Comparison of ENCODE assay signal across 8 mouse cellular contexts in the genomic region with DNA sequence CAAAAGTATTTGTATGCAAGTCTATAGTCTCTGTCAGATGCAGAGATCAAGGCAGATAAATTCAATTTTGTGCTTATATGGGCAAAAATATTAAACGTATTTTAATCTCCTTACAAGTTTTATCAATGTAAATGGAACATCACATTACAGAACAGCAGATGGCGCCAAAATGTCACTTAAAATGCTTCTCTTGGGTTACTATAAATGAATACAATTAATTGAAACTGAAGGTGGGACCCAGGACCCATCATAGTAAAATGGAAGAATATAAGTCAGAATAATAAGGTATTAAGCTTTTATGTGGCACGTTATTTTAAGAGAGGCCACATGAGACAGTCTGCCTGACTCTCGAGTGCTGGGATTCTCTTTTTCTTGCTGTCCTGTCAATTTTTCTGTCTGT. TPM values are rescaled to one million over a fixed set of nuclear protein-coding genes. Genes with fewer than 3 reads are reported as not detected.
DNase-seq lines count a peak whose midpoint lies in the region; ATAC-seq and TF ChIP-seq lines count a peak whose summit lies in the region.

No protein-coding gene starts in this region.

- TF ChIP-seq POLR2A in brain, embryonic 14.5 days (IDR thresholded peaks at IDR 0.05; ENCODE audit: borderline replicate concordance, extremely low read depth, insufficient read depth, insufficient read length, poor library complexity, severe bottlenecking) = no peak

- no peak overlapping the region for H3K27ac ChIP-seq in gastrocnemius, adult 2 months

- TF ChIP-seq CTCF in gastrocnemius, adult 2 months (IDR thresholded peaks at IDR 0.05) = peak; percentile 71
- no peak for TF ChIP-seq CTCF in brain, embryonic 14.5 days (IDR thresholded peaks at IDR 0.05; ENCODE audit: borderline replicate concordance, extremely low read depth, insufficient read depth, insufficient read length)

- intact Hi-C loops in gastrocnemius, adult 2 months (cut with DNase I) = loop anchor here (1.0 to 2.0 kb wide), 2 partner anchors 227 to 486 kb away; no protein-coding TSS in a partner anchor
- intact Hi-C loops in heart, postnatal 36 days (cut with DNase I) = loop anchor here (1.0 to 5.0 kb wide), 3 partner anchors 82 to 487 kb away; no protein-coding TSS in a partner anchor

- ATAC-seq in monocyte, adult 5-6 weeks (replicated peaks; ENCODE audit: insufficient number of reproducible peaks, low FRiP score, low TSS enrichment, poor library complexity, severe bottlenecking) = no peak

- peak; percentile 29 for DNase-seq in gastrocnemius, adult 2 months
- no peak for DNase-seq in gastrocnemius, postnatal 25 days
- peak; percentile 58 to 59 for DNase-seq in right cerebral cortex, adult 2 months (ENCODE audit: low spot score in 2 of 2)
- DNase-seq in right cerebral cortex, postnatal 36 days (ENCODE audit: low spot score in 2 of 2) = no peak
- DNase-seq in brain, embryonic 14.5 days (ENCODE audit: low read depth) = peak; percentile 88
- peak; percentile 53 to 58 for DNase-seq in heart, postnatal 36 days
- DNase-seq in lung, postnatal 14 days = peak; percentile 80

- no peak overlapping the region for H3K4me3 ChIP-seq in gastrocnemius, adult 2 months

RNA-seq across cellular contexts. Expression of gene Fbxo11, which starts 39.9 kb away (rescaled TPM):
- 10 to 100 TPM; 33.2 to 38.8 TPM for total RNA-seq in gastrocnemius, adult 2 months (2021)
- total RNA-seq in gastrocnemius, postnatal 25 days (2021) = 10 to 100 TPM; 27.0 to 27.2 TPM
- 81.0 and 95.2 TPM in 2 replicates for polyA plus RNA-seq in brain, embryonic 14.5 days (2012; rRNA removed)
- total RNA-seq in heart, postnatal 36 days (2021) = 10 to 100 TPM; 34.4 to 42.4 TPM
- 61.8 to 82.8 TPM (median 75.5 TPM) in 3 replicates for total RNA-seq in monocyte, adult 5-6 weeks (2017)

RNA-seq across cellular contexts. Expression of gene Msh6, which starts 50.4 kb away (rescaled TPM):
- total RNA-seq in gastrocnemius, adult 2 months (2021) = 1 to 10 TPM; 4.0 to 4.9 TPM
- total RNA-seq in gastrocnemius, postnatal 25 days (2021) = 1 to 10 TPM; 3.4 to 3.6 TPM
- polyA plus RNA-seq in brain, embryonic 14.5 days (2012; rRNA removed) = 14.0 and 19.8 TPM in 2 replicates
- total RNA-seq in heart, postnatal 36 days (2021) = 10 to 100 TPM in 1 of 2 experiments, 1 to 10 TPM in 1; 7.9 to 11.0 TPM
- 27.2 to 46.1 TPM (median 30.3 TPM) in 3 replicates for total RNA-seq in monocyte, adult 5-6 weeks (2017)

Comparison
In these comparisons a context has a peak if more than half of its experiments do, and no peak if none do; other contexts are left out.
1. DNase-seq: peak in gastrocnemius, adult 2 months (single experiment), right cerebral cortex, adult 2 months (2 of 2), brain, embryonic 14.5 days (single experiment), heart, postnatal 36 days (2 of 2) and lung, postnatal 14 days (single experiment); none in gastrocnemius, postnatal 25 days (single experiment) and right cerebral cortex, postnatal 36 days (0 of 2).